ENCODE assay signal across 14 mouse cellular contexts in genomic region chr3:130936336-130936735, GRCm38 (mm10).
DNase-seq lines count a peak whose midpoint lies in the region; ATAC-seq lines count a peak whose summit lies in the region.
"Had no signal": no experiment of that assay in that cellular context is flagged by ENCODE, and none has a peak within 500 bp of the region (broad histone marks: within the 10 kb centered on the region; RNA-seq: fewer than 3 reads in every experiment).

No protein-coding gene starts in this region.

- peak; percentile 21 for DNase-seq in embryo, embryonic 10.5 days (ENCODE audit: low spot score)
- no peak for DNase-seq in embryo, embryonic 10 days (ENCODE audit: low spot score)
- no peak for DNase-seq in hindbrain, embryonic 10.5 days (ENCODE audit: low spot score)
- DNase-seq in thymus, postnatal 10 days (ENCODE audit: low spot score in 2 of 2), result peak; percentile 75 to 86
- DNase-seq in yolk sac, embryonic 10.5 days (ENCODE audit: low spot score), result no peak
- DNase-seq: cerebellum, adult 9-10 months; kidney, adult 2 months; liver, postnatal 0 days had no signal

- H3K9me3 ChIP-seq in hindbrain, embryonic 10.5 days, result no peaks in the 10 kb centered on the region
- H3K9me3 ChIP-seq in hindbrain, embryonic 16.5 days (ENCODE audit: control insufficient read depth, low read length), result no peaks in the 10 kb centered on the region
- no peaks in the 10 kb centered on the region for H3K9me3 ChIP-seq in embryonic facial prominence, embryonic 15.5 days (replicated peaks)
- no peaks in the 10 kb centered on the region for H3K9me3 ChIP-seq in forebrain, embryonic 15.5 days
- H3K9me3 ChIP-seq: hindbrain, embryonic 13.5 days; neural tube, embryonic 15.5 days had no signal

- WGBS in hindbrain, embryonic 10.5 days, result 22% methylated on average over 7 of the region's 7 CpGs
- WGBS in hindbrain, embryonic 16.5 days, result 38% methylated on average over 7 of the region's 7 CpGs
- WGBS in embryonic facial prominence, embryonic 15.5 days, result 29% methylated on average over 7 of the region's 7 CpGs
- WGBS in forebrain, embryonic 15.5 days, result 41% methylated on average over 7 of the region's 7 CpGs

- peaks cover 6% of the 10 kb centered on the region; the same call in 1 of the 2 replicates for H3K27me3 ChIP-seq in hindbrain, embryonic 10.5 days (ENCODE audit: insufficient read depth, poor library complexity, severe bottlenecking)
- no peaks in the 10 kb centered on the region for H3K27me3 ChIP-seq in hindbrain, embryonic 16.5 days (replicated peaks; ENCODE audit: control insufficient read depth, insufficient read depth, low read length)
- H3K27me3 ChIP-seq in embryonic facial prominence, embryonic 15.5 days, result no peaks in the 10 kb centered on the region
- H3K27me3 ChIP-seq in forebrain, embryonic 15.5 days, result no peaks in the 10 kb centered on the region
- H3K27me3 ChIP-seq: neural tube, embryonic 15.5 days had no signal

- H3K4me3 ChIP-seq in hindbrain, embryonic 10.5 days, result no peak overlapping the region
- H3K4me3 ChIP-seq in hindbrain, embryonic 16.5 days (ENCODE audit: low read length), result no peak overlapping the region
- no peak overlapping the region for H3K4me3 ChIP-seq in embryonic facial prominence, embryonic 15.5 days (replicated peaks)
- H3K4me3 ChIP-seq in forebrain, embryonic 15.5 days, result no peak overlapping the region
- H3K4me3 ChIP-seq: hindbrain, embryonic 13.5 days; neural tube, embryonic 15.5 days had no signal

- peaks cover 13% of the 10 kb centered on the region for H3K4me1 ChIP-seq in hindbrain, embryonic 10.5 days (replicated peaks)
- H3K4me1 ChIP-seq in hindbrain, embryonic 16.5 days (ENCODE audit: control insufficient read depth, insufficient read depth, low read depth, low read length), result no peaks in the 10 kb centered on the region
- peaks cover 25% of the 10 kb centered on the region for H3K4me1 ChIP-seq in embryonic facial prominence, embryonic 15.5 days
- H3K4me1 ChIP-seq in forebrain, embryonic 15.5 days, result no peaks in the 10 kb centered on the region
- H3K4me1 ChIP-seq: hindbrain, embryonic 13.5 days had no signal

- ATAC-seq in hindbrain, embryonic 16.5 days, result no peak
- 0 out of 2 replicates have a peak, but pooled peaks have one; percentile 29 for ATAC-seq in embryonic facial prominence, embryonic 15.5 days (ENCODE audit: insufficient number of reproducible peaks, low FRiP score, low TSS enrichment, low read depth)
- no peak for ATAC-seq in forebrain, embryonic 15.5 days (replicated peaks)
- ATAC-seq: liver, postnatal 0 days had no signal

- H3K9ac ChIP-seq in hindbrain, embryonic 16.5 days (ENCODE audit: low read depth, low read length), result no peak overlapping the region
- no peak overlapping the region for H3K9ac ChIP-seq in embryonic facial prominence, embryonic 15.5 days
- H3K9ac ChIP-seq in forebrain, embryonic 15.5 days (replicated peaks), result no peak overlapping the region
- H3K9ac ChIP-seq: hindbrain, embryonic 13.5 days; liver, postnatal 0 days; neural tube, embryonic 15.5 days had no signal

- H3K27ac ChIP-seq in hindbrain, embryonic 10.5 days, result 0 out of 2 replicates have a peak overlapping the region, but pooled peaks have one; percentile 8
- H3K27ac ChIP-seq in hindbrain, embryonic 16.5 days (ENCODE audit: low read depth, low read length), result no peak overlapping the region
- peak overlapping the region; percentile 65 for H3K27ac ChIP-seq in embryonic facial prominence, embryonic 15.5 days (replicated peaks)
- H3K27ac ChIP-seq in forebrain, embryonic 15.5 days (replicated peaks), result no peak overlapping the region
- H3K27ac ChIP-seq: hindbrain, embryonic 13.5 days; neural tube, embryonic 15.5 days had no signal

- no peak overlapping the region for H3K4me2 ChIP-seq in hindbrain, embryonic 16.5 days (ENCODE audit: low read length)
- H3K4me2 ChIP-seq in embryonic facial prominence, embryonic 15.5 days (replicated peaks), result no peak overlapping the region
- H3K4me2 ChIP-seq in forebrain, embryonic 15.5 days (replicated peaks), result no peak overlapping the region
- H3K4me2 ChIP-seq: hindbrain, embryonic 13.5 days; neural tube, embryonic 15.5 days had no signal

- no peaks in the 10 kb centered on the region for H3K36me3 ChIP-seq in hindbrain, embryonic 10.5 days
- H3K36me3 ChIP-seq in hindbrain, embryonic 16.5 days (ENCODE audit: control insufficient read depth, insufficient read depth, low read length), result no peaks in the 10 kb centered on the region
- H3K36me3 ChIP-seq in embryonic facial prominence, embryonic 15.5 days, result no peaks in the 10 kb centered on the region
- no peaks in the 10 kb centered on the region for H3K36me3 ChIP-seq in forebrain, embryonic 15.5 days
- H3K36me3 ChIP-seq: G1E; hindbrain, embryonic 13.5 days; neural tube, embryonic 15.5 days had no signal

Comparison
In these comparisons a context has a peak if more than half of its experiments do, and no peak if none do; other contexts are left out.
1. DNase-seq: peak in embryo, embryonic 10.5 days (single experiment) and thymus, postnatal 10 days (2 of 2); none in embryo, embryonic 10 days (single experiment), hindbrain, embryonic 10.5 days (single experiment) and yolk sac, embryonic 10.5 days (single experiment).
2. H3K27ac ChIP-seq: peak in hindbrain, embryonic 10.5 days (single experiment) and embryonic facial prominence, embryonic 15.5 days (single experiment); none in hindbrain, embryonic 16.5 days (single experiment) and forebrain, embryonic 15.5 days (single experiment).